Mouse (Mus musculus): ENCODE measurements at regions not wholly inside any gene's neighbourhood (a gene's known extent, or its start where the extent isn't known, plus 50 kb on each side); places are given as distances from the start of the nearest gene placed in this dataset.

DNA sequence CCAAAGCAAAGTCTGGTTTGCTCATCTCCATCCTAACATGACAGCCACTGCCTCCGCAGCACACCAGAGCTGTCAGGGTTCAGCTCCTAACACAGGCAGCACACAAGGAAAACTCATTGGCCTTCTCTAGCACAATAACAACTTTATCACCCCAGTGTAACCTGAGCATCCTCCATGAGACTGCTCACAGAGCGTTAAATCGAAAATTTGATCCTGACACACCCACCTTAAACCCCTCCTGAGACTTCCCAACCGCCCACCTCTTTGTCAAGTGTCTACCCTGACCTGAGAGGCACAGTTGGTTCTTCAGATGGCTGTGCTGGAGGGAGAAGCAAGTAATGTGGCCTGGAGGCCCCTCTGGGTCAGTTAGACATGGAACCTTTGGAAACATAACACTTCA lies 67.7 kb upstream of the Slc22a22 start:
- no peak for ATAC-seq (ENCODE audit: poor library complexity, severe bottlenecking)

DNA sequence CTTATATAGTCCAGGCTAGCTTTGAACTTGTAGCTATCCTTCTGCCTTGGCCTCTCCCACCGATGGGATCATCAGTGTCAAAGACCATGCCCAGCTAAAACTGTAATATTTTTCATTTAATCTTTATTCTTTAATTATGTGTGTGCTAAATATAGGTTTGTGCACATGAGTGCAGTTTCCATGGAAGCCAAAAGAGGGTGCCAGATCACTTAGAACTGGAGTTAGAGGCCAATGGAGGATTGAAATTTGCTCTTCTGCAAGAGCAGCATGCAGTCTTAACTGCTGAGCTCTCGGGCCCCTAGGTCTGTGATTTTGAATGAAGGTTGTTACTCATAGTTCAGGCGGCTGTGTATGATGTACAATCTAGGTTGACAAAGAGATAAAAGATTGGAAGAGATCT lies 66.6 kb upstream of the Slc22a22 start:
- no peak for ATAC-seq (ENCODE audit: poor library complexity, severe bottlenecking)

DNA sequence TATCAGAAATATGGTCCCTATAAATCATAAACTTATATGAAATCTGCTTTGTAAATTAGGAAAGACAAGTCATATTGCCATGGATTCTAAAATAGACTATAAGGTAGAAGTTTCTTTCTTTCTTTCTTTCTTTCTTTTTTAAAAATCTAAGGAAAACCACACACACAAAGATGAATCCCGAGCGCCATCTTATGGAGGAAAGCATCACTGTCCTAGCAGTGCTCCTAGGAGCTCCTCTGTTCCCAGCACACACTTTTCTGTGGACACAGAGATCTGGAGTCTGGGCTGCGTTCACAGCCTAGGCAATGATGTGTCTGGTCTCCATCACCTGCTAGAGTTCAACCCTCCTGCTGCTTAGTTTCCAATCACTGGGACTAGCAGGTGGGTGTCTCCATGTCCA lies 65.2 kb upstream of the Slc22a22 start:
- no peak for ATAC-seq (ENCODE audit: poor library complexity, severe bottlenecking)

DNA sequence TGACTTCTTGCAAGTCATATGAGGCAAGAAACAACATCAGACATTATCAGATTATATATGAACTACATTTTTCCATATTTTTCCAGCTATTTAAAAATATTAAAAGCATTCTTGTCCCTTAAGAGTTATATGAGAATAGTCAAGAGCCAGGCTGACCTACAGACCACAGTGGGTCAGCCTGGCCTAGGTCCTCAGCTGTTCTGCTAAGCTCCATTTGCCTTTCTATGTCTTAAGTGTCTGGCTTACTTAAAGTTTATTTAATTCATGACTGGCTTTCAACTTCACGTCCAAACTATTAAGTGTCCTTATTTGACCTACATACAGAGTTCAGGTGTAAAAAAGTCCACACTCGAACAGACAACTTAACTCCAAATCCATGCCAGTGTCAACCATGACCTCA lies 58.1 kb upstream of the Slc22a22 start:
- no peak for ATAC-seq (ENCODE audit: poor library complexity, severe bottlenecking)

Data from megakaryocyte, adult 5-6 weeks (primary cell).